Mouse (Mus musculus): ENCODE data around the gene Gal3st2b. TPM values are rescaled to one million over a fixed set of nuclear protein-coding genes. Genes with fewer than 3 reads are reported as not detected.
"Not testable (repeated sequence)": the region's sequence is repeated elsewhere in the genome, so short reads cannot be mapped to it uniquely, and the experiment has no call there.

Gal3st2b gene
- total RNA-seq (2021) = under 1 TPM in 1 of 2 experiments, not detected in 1; 0.54 TPM
- long read RNA-seq, experiment 1 = 0 reads
- long read RNA-seq, experiment 2 = 0 reads

- H3K4me3 ChIP-seq; DNase-seq (ENCODE audit: extremely low spot score in 1 of 2, low spot score in 2 of 2); H3K27ac ChIP-seq: not testable (repeated sequence)
- intact Hi-C loops (cut with DNase I) = loop anchor here (10.0 kb wide), 1 partner anchor 83 kb away; no protein-coding TSS in a partner anchor
Observed at GRCm38 (mm10) chr1:93918011-93918410, at the start of gene Gal3st2b. Gene Gal3st2b, plus strand, starts transcription at chr1:93918311.

- intact Hi-C loops (cut with DNase I); H3K27ac ChIP-seq; DNase-seq (ENCODE audit: extremely low spot score in 1 of 2, low spot score in 2 of 2); H3K4me3 ChIP-seq: not testable (repeated sequence)
Observed at GRCm38 (mm10) chr1:93871594-93872105, 46.5 kb upstream of the Gal3st2b start.

DNA sequence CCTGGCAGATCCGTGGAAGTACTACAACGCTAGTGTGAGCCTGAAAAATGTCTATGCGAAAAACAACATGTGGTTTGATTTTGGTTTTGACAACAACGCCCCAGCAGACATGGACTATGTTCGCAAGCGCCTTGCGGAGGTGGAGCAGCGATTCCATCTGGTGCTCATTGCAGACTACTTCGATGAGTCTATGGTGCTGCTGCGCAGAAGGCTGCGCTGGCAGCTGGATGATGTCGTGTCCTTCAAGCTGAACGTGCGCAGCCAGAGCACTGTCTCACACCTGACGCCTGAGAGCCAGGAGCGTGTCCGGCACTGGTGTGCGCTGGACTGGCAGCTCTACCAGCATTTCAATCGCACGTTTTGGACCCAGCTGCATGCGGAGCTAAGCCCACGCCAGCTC is 43.7 kb upstream of the Gal3st2b start:
- intact Hi-C loops (cut with DNase I); H3K4me3 ChIP-seq; H3K27ac ChIP-seq; DNase-seq (ENCODE audit: extremely low spot score in 1 of 2, low spot score in 2 of 2): not testable (repeated sequence)

GRCm38 (mm10) chr1:93881778-93882177 is 36.3 kb upstream of the Gal3st2b start:
- intact Hi-C loops (cut with DNase I); H3K4me3 ChIP-seq; H3K27ac ChIP-seq; DNase-seq (ENCODE audit: extremely low spot score in 1 of 2, low spot score in 2 of 2): not testable (repeated sequence)

DNA sequence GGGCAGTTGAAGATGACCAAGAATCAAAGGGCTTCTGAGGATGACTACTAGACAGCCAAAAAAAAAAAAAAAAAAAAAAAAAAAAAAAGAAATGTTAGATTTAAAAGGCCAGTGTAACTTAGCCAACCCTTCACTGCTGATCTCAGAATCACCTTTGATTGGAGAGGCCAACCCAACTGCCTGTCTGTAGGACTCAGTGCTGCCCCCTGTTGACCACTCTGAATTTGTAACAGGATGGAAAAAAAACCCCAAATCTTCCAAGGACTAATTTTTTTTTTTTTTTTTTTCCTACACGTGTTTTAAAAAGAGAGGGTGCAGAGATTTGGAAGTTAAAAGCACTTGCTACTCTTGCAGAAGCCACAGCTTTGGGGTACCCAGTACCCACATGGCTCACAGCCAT is 27.2 kb upstream of the Gal3st2b start:
- not testable (repeated sequence) for H3K27ac ChIP-seq; DNase-seq (ENCODE audit: extremely low spot score in 1 of 2, low spot score in 2 of 2); H3K4me3 ChIP-seq
- TF ChIP-seq CTCF (IDR thresholded peaks at IDR 0.05) = peak; percentile 11; the same call in 1 of the 2 replicates
- intact Hi-C loops (cut with DNase I) = loop anchor here (10.0 kb wide), 1 partner anchor 74 kb away; no protein-coding TSS in a partner anchor

- DNase-seq (ENCODE audit: extremely low spot score in 1 of 2, low spot score in 2 of 2); H3K4me3 ChIP-seq; H3K27ac ChIP-seq: not testable (repeated sequence)
- intact Hi-C loops (cut with DNase I) = loop anchor here (10.0 kb wide), 1 partner anchor 67 kb away; no protein-coding TSS in a partner anchor
Observed at GRCm38 (mm10) chr1:93897395-93897794, 20.7 kb upstream of the Gal3st2b start.

- H3K27ac ChIP-seq; DNase-seq (ENCODE audit: extremely low spot score in 1 of 2, low spot score in 2 of 2); H3K4me3 ChIP-seq; intact Hi-C loops (cut with DNase I): not testable (repeated sequence)
Observed at GRCm38 (mm10) chr1:93901291-93901690, 16.8 kb upstream of the Gal3st2b start.

DNA sequence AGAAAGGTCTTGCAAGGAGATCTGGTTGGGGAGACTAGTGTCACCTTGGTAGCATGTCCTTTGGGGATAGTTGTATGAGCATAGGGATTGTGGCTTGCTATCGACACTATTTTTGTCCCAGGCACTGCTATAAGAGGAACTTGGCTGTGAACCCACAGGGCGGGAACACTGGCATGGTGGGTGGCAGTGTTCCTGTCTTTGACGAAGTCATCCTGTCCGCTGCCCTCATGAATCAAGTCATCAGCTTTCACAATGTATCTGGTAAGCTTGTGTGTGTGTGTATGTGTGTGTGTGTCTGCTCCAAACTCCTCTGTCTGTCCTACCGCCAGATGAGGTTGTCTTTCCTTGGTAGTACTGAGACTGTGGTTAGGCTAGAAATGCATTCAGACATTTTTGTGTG is 11.4 kb upstream of the Gal3st2b start:
- intact Hi-C loops (cut with DNase I); DNase-seq (ENCODE audit: extremely low spot score in 1 of 2, low spot score in 2 of 2); H3K4me3 ChIP-seq; H3K27ac ChIP-seq: not testable (repeated sequence)

DNA sequence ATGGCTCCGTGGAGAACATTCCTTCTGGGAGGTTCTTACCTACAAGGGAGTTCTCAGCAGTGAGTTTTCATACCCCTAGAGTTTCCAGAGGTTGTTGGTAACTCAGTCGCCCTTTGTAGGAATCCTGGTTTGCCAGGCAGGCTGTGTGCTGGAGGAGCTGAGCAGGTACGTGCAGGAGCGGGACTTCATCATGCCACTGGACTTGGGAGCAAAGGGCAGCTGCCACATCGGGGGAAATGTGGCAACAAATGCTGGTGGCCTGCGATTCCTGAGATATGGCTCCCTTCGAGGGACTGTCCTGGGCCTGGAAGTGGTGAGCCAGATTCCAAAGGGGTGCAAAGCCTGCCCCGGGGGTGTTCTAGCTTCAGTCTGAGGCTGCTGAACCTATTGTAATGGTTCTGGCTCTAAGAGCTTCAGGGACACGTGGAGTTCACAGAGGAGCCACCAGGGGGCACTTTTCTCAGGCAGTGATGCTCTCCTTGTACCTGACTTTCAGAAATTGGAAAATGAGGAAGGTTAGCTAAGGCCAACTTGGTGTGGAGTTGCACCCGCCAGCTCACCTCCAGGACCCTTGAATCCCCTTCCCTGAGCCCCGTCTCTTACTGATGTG is 9.0 kb upstream of the Gal3st2b start:
- H3K4me3 ChIP-seq; H3K27ac ChIP-seq; intact Hi-C loops (cut with DNase I); DNase-seq (ENCODE audit: extremely low spot score in 1 of 2, low spot score in 2 of 2): not testable (repeated sequence)

DNA sequence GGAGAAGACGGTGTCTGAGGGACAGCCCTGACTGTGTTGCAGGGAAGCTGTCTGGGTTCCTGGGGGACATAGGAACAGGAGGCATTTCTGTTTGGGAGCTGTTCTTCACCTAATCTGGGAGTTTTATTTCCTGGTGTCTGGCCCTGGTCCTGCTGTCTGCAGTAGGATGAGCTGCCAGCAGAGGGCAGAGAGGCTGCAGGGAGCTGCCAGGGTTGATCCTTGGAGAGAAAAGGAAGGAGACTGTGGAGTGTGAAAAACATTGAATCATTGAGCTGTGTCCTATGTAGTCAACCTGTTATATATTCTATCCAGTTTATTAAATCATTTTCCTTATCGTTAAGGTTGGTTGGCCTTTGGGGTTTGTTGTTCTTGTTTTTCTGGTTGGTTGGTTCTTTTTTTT is 6.2 kb upstream of the Gal3st2b start:
- not testable (repeated sequence) for H3K27ac ChIP-seq; H3K4me3 ChIP-seq; DNase-seq (ENCODE audit: extremely low spot score in 1 of 2, low spot score in 2 of 2)
- intact Hi-C loops (cut with DNase I) = loop anchor here (5.0 to 10.0 kb wide), 2 partner anchors 77 to 170 kb away; no protein-coding TSS in a partner anchor

DNA sequence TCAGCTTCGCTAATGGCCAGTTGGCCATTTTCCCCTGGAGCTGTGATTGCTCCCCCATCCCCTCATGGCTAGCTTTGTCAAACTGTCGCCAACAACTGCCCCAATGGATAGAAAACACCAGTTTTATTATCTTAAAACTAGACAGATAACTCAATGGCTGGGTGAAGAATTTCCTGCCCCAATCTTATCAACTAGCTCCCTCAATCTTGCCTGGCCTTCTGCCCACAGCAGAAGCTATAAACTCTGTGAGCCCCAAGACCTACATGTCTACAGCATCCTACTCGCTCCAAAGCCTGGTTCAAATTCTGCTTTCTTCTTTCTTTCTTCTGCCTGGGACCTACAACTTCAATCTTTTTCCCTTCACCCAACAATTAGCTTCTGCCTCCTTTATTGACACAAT is 951 bp upstream of the Gal3st2b start:
- DNase-seq (ENCODE audit: extremely low spot score in 1 of 2, low spot score in 2 of 2); H3K4me3 ChIP-seq; H3K27ac ChIP-seq: not testable (repeated sequence)
- intact Hi-C loops (cut with DNase I) = loop anchor here (10.0 kb wide), 1 partner anchor 82 kb away; no protein-coding TSS in a partner anchor

DNA sequence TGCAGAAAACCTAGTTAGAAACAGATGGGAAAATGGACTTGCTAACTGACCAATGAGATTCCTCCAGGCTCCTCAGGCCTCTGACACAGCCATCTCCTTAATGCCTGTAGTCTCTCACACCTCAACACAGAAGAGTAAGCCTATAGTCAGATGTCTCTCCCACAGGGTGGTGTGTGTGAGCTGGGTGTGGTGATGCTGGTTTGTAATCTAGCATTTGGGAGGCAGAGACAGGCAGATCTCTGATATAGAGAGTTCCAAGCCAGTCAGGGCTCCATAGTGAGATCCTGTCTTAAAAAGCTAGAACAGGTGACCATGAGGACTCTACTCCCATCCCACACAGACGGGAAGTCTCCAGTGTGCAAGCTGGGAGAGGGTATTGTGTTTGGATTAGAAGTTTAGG is 664 bp downstream of the Gal3st2b start:
- H3K4me3 ChIP-seq; DNase-seq (ENCODE audit: extremely low spot score in 1 of 2, low spot score in 2 of 2); H3K27ac ChIP-seq: not testable (repeated sequence)
- intact Hi-C loops (cut with DNase I) = loop anchor here (10.0 kb wide), 1 partner anchor 84 kb away; no protein-coding TSS in a partner anchor

GRCm38 (mm10) chr1:93919321-93919720 is 1.2 kb downstream of the Gal3st2b start:
- not testable (repeated sequence) for DNase-seq (ENCODE audit: extremely low spot score in 1 of 2, low spot score in 2 of 2); H3K4me3 ChIP-seq; H3K27ac ChIP-seq
- intact Hi-C loops (cut with DNase I) = loop anchor here (10.0 kb wide), 1 partner anchor 85 kb away; no protein-coding TSS in a partner anchor

DNA sequence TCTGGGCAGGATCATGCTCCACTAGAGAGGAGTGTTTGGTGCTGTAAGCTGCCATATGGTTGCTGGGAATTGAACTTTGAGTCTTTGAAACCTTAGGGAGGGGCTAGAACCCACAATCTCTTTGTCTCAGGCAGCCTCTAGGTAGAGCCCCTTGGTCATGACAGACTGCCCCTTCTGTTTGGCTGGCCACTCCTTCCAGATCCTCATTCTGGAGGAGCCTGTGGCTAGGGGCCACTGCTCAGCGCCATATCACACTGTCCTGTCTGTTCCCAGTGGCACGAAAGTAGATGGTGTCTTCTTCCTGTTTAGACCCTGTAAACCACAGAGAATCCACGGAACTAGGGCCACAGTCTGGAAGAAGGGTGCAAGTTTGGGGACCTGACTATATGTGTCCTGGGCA is 4.5 kb downstream of the Gal3st2b start:
- DNase-seq (ENCODE audit: extremely low spot score in 1 of 2, low spot score in 2 of 2); H3K27ac ChIP-seq; intact Hi-C loops (cut with DNase I); H3K4me3 ChIP-seq: not testable (repeated sequence)

GRCm38 (mm10) chr1:93923098-93923497 is 5.0 kb downstream of the Gal3st2b start:
- H3K4me3 ChIP-seq; intact Hi-C loops (cut with DNase I); DNase-seq (ENCODE audit: extremely low spot score in 1 of 2, low spot score in 2 of 2); H3K27ac ChIP-seq: not testable (repeated sequence)

DNA sequence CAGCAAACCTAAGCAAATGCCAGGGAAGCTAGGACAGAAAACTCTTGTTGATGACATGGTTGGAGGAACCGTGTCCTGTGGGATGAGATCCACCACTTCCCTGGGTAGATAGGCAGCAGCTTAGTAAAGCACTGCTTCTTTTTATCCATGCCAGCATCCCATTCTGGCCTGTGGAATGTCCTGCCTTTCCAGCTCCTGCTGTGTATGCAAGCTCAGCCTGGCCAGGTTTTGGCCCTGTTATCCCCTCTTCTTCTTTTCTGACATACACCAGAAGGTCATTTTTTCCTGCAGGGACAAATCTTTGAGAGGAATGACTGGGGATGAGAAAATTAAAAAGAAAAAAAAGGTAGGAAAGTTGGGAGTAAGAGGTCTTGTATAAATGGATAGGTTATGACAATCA is 17.3 kb downstream of the Gal3st2b start:
- H3K27ac ChIP-seq; DNase-seq (ENCODE audit: extremely low spot score in 1 of 2, low spot score in 2 of 2); H3K4me3 ChIP-seq; intact Hi-C loops (cut with DNase I): not testable (repeated sequence)

GRCm38 (mm10) chr1:93937807-93938206 is 19.7 kb downstream of the Gal3st2b start:
- H3K4me3 ChIP-seq; H3K27ac ChIP-seq; DNase-seq (ENCODE audit: extremely low spot score in 1 of 2, low spot score in 2 of 2); intact Hi-C loops (cut with DNase I): not testable (repeated sequence)
